Mouse (Mus musculus): ENCODE results near the gene Sorbs1. TPM values are rescaled to one million over a fixed set of nuclear protein-coding genes. Genes with fewer than 3 reads are reported as not detected.

Sorbs1 gene
- total RNA-seq, 2 experiments from 2014 or later: 195 to 227 TPM

DNA sequence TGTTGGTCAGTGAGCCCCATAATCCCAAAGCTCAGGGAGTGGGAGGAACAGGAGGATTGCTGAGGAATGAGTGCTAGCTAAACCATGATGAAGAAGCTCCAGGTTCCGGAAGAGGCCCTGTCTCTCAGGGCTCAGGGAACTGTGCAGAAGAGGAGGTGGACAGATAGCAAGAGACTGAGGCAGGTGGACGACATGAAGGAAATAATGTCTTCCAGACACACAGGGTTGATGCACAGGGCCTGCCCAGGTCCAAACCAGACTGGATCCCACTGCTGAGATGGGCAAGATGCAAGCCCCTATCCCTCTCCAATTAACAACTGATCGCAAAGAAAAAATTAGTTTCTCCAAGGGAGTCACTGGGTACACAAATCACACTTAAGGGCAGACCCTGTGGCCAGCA, 258.8 kb downstream of the Sorbs1 start:
- DNase-seq: no peak

- DNase-seq: no peak
These were observed 259.8 kb downstream of the Sorbs1 start for GRCm38 (mm10) chr19:40253768-40254167.

DNA sequence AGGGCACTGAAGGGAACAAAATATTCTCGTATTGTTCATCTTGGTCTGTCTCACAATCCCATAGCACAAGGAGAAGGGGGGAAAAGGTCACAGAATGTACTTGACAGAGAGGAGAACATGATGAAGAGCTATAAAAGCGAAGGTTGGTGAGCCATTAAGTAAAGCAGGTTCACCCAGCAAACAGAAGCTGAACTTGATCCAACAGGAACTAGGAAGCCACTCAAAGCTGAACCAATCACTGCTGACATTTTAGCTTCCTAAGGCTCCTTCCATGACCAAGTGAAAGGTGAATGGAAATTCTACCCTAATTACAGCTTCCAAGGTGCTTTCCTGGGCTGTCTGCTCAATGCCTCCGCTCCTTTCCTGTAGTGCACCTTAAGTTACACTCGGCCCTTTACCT, 262.5 kb downstream of the Sorbs1 start:
- no peak for DNase-seq

DNA sequence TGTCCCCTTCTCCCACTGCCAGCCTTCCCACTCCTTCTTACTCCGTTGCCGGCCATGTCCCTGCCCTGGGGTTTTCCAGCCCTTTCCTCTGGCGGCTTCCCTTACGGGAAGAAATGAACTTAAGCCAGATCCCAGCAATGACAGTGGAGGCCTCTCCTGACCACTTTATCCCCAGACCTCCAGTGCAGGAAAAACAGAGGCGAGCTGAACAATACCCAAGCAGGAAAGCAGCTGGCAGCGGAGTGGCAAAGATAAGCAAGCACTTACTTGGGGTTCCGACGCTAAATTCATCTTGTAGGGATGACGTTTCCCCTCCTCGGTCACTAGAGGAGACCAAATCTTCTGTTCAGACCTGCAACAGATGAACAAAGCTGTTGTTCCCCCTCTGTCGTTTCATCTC, 264.2 kb downstream of the Sorbs1 start:
- DNase-seq: no peak

DNA sequence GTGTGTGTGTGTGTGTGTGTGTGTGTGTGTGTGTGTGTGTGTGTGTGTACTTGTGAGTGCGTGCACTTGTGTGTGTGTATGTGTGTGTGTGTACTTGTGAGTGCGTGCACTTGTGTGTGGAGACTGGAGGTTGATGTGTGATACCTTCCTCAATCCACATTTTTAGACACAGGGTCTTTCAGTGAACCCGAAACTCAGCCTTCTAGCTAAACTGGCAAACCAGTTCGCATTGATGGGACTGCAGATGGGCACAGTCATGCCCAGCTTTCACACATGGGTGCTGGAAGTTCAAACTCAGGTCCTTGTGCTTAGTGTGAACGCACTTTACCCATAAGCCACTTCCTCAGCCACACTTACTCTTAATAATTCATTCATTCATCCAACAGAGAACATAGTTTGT, 265.1 kb downstream of the Sorbs1 start:
- DNase-seq: no peak

DNA sequence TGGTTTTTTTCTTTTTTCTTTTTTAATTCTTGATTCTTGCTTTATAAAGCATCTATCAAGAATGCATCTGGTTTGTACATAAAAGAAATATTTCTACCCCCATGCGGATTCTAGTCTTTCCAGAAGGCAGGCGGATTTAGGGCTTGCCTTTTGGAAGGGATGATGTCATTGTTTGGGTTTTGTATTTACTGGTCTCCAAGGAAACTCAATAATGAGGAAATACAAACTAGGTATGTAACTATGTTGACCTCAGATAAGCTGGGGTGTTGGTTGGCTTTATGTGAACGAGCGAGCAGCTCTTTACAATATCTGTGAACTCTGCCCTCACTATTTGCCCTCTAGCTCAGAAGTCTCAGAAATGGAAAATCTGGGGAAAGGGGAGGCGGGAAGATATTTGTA, 266.3 kb downstream of the Sorbs1 start:
- DNase-seq: no peak

GRCm38 (mm10) chr19:40246646-40247267, 266.8 kb downstream of the Sorbs1 start:
- no peak for DNase-seq

Other genes with a start within 250 kb of the Sorbs1 start
- gene Pdlim1, start 241.9 kb downstream of the Sorbs1 start, total RNA-seq (2021): 10 to 100 TPM in 1 of 2 experiments, 1 to 10 TPM in 1; 10.0 to 12.1 TPM
- 10 to 100 TPM; 22.8 to 23.0 TPM for gene Aldh18a1, start 74.7 kb upstream of the Sorbs1 start, total RNA-seq (2021)
- 10 to 100 TPM; 14.4 to 17.1 TPM for gene Tctn3, start 98.5 kb upstream of the Sorbs1 start, total RNA-seq (2021)
- gene Entpd1, start 98.6 kb upstream of the Sorbs1 start, total RNA-seq (2021): 10 to 100 TPM; 17.6 to 20.4 TPM
- gene Cc2d2b, start 235.0 kb upstream of the Sorbs1 start, total RNA-seq (2021): under 1 TPM; 0.15 to 0.40 TPM